Mouse (Mus musculus): ENCODE data around the gene Anapc15.
A peak's percentile ranks its signal among the peaks of the same experiment; 100 is the strongest.

Anapc15 gene

DNA sequence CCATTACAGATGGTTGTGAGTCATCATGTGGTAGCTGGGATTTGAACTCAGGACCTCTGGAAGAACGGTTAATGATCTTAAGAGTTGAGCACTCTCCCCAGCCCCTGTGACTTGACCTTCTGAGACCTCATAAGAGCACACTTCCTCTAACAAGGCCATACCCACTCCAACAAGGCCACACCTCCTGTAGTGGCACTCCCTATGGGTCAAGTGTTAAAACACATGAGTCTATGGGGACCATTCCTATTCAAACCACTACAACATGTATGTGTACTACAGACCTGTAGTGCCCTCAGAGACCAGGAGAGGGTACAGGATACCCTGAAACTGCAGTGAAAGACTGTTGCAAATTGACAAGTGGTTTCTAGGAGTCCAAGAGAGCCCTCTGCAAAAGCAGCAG lies 15.6 kb upstream of the Anapc15 start:
- DNase-seq (ENCODE audit: low spot score) = no peak

DNA sequence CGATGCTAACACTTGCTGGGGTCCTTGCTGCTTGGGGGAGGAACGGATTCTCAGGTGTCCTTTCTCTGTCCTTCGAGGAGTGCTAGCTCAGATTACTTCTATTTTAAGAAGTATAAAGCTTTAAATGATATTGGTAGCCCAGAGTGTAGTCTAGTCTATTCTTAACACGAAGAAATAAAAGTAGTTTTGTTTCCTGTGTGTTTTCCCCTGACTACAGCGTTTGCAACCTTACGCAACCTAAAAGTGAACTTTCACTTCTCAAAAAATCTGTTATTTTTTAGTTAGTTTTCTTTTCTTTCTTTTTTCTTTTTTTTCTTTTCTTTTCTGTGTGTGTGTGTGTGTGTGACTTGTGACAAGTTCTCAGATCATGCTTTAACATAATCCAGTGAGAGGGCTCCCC lies 11.8 kb upstream of the Anapc15 start:
- DNase-seq (ENCODE audit: low spot score) = no peak

DNA sequence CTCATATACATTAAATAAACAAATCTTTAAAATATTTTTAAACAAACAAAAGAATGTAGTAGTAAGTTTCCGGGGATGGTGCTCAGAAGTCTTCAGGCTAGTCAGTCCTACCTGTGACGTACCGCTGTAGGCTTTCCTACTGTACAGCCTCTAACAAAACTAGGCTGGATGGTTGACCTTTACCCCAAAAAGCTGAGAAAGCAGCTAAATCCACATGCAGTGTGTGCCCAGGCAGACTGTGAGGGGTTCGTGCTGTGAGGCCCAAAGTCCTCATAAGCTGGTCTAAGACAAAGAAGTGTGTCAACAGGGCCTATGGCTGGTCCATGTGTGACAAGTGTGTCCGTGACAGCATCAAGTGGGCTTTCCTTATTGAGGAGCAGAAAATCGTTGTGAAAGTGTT lies 10.7 kb upstream of the Anapc15 start:
- no peak for DNase-seq (ENCODE audit: low spot score)

DNA sequence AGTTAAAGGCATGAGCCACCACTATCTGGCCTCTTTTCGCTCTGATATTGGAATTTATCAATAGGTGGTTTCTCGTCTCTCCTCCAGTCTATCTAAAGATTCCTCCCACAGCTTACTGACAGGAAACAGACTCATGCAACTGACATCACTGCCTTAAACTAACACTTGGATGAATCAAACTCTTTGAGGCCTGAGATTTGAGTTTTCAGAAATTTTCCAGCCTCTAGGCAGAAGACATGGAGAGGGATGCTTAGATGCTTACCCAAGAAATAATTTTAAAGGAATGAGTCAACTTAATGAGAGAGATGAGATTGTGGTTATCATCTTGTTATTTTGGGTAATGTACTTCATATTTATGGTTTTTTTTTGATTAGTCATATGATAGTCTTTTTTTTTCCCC lies 9.7 kb upstream of the Anapc15 start:
- DNase-seq (ENCODE audit: low spot score) = no peak

DNA sequence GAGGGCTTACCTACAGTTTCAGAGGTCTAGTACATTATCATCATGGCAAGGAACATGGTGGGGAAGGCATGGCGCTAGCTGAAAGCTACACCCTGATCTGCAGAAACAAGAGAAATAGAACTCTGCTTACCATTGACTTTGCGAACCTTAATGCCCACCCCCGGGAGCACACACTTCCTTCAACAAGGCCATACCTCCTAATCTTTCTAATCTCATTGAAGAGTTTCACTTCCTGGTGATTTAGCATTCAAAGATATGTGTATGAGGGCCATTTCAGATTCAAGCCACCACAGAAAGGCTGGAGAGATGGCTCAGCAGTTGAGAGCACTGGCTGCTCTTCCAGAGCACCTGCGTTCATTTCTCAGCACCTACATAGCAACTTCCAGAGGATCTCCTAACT lies 6.4 kb upstream of the Anapc15 start, which contains the start of gene Folr2:
Gene Folr2, minus strand, starts transcription at position 101 of the 400 bp plus-strand sequence.
- no peak for DNase-seq (ENCODE audit: low spot score)

DNA sequence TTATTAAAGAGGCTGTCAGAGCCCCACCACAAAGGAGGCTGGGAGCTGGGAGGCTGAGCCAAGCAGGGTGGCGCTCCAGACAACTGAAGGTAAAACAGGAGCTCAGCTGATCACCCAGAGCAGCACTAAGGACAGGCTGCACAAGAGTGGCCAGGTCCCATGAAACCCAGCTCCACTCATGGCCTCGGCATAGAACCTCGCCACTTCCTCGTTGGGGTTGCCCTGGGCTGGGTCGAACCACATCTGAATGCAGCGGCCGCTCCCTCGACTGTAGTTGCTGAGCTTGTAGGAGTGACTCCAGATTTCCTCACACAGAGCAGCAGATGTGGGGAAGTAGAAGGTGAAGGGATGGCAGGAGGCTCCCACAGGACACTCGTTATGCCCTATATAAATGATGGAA lies 5.2 kb upstream of the Anapc15 start:
- DNase-seq (ENCODE audit: low spot score) = no peak

DNA sequence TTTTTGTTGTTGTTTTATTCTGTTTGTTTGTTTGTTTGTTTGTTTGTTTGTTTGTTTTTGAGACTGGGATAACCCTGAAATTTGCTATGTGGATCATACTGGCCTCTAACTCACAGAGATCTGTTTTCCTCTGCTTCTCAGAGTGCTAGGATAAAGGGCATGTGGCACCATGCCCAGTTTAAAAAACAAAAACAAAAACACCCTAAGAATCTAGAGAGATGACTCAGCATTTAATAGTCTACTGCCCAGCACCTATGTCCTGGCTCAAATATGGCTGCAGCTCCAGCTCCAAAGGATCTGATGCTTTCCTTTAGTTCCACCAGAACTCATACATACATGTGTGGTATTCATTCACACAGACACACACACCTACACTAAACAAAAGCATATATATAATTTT lies 2.5 kb upstream of the Anapc15 start:
- no peak for DNase-seq (ENCODE audit: low spot score)

DNA sequence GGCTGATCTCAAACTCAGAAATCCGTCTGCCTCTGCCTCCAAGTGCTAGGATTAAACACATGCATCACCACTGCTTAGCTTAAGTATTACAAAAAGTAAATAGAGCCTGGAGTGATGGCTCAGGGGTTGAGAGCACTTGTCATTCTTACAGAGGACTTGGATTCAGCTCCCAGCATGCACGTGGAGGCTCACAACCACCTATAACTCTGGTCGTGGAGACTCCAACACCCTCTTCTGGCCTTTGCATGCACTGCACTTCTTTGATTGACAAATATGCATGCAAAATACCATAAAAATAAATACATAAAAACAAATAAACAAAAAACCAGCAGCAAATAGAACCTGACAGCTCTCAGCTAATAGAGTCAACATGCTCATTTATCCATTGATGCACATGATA lies 1.2 kb upstream of the Anapc15 start:
- DNase-seq (ENCODE audit: low spot score) = no peak

DNA sequence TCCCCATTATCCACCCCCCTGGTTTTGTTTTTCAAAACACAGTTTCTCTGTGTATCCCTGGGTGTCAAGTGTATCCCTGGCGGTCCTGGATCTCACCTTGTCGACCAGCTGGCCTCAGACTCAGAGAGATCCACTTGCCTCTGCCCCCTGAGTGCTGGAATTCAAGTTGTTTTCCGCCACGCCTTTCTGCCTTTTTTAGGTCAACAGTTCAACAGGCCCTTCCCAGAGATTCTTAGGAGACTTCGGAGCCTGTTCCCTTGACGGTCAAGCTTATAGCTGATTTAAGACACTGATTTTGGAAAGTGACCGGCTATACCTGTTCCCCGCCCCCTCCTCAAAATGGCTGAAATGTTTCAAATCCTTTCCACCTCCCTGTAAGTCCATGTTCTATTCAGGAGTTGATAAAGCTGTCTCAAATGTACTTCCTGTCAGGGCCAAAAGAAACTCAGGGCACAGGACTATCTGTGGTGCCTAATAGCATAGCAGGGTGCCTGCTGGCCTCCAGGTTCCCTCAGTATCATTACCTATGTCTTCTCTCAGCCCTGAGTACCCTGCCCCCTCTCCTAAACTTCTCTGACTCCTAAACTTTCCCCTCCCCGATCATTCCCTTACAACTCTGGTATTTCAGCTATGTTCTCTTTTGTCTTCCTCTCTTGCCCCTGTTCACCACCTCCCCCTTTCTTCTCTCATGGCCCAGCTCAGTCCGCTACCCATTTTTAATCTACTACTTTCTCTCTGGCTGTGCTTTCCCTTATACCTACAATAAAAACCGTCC lies 3.2 kb downstream of the Anapc15 start:
- no peak for DNase-seq (ENCODE audit: low spot score)

DNA sequence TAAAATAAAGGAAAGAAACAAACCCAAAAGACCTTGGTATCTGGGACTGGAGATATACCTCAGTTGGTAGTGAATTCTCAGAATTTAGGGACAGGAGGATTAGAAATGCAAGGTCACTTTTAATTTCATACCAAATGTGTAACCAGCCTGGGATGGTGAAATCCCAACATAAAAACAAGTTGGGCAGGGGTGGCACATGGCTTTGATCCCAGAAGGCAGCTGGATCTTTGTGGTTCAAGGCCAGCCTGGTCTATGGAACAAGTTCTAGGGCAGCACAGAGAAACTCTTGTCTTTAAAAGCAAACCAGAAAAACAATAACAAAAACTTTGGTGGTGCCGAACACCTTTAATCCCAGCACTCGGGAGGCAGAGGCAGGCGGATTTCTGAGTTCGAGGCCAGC lies 4.0 kb downstream of the Anapc15 start:
- no peak for DNase-seq (ENCODE audit: low spot score)

DNA sequence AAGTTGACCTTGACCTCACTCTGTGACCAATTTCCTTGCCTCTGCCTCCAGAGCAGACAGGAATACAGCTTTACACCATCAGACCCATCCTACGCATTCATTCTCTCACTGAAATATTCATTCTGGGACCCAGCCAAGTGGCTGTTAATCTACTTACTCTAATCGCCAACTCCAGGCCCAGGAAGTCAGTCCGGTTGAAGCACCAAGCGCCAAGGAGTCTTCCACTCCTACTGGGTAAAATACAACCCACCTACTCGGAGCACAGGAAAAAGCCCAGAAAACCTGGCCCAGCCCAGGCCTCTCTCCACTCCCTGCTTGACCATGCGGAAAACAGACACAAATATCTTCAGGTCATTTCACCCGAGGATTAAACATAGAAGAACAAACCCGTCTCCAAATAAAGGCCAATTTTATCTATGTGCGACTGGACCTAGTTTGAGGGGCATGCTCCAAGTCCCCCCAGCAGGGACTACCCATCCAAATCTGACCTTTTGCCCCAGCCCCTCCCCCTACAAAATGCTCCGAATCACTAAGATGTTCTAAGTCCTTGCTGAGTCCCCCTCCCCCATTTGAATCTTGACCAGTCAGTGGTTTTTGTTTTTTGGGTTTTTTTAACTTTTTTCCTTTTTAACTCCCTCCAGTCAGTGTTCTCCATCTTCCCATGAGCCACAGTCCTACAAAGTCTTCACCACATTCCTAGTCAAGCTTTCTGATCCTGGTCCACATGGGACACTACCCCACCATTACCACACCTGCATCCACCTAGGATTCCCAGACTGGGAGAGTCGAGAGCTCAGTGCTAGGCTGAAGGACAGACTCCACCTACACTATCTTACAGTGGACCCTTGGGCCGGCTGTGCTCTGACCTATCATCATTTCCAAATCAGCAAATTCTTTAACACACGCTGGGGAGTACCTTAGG lies 5.0 kb downstream of the Anapc15 start:
- peak; percentile 43 for DNase-seq (ENCODE audit: low spot score)

DNA sequence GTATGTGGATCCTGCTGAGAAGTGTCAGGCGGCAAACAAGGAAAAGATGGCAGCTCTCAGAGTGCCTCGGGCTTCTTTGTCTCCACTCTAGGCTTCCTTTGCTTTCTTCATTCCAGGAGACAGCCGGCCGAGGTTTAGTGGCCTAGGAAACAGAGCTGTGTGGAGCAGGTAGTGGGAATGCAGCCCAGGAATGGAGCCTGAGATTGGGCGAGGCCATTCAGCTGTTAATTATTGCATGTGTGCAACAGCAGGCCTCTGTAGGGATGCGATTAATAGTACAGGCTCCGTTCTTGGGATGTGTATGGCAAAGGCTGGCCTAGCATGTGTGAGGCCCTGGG lies 5.6 kb downstream of the Anapc15 start:
- no peak for DNase-seq (ENCODE audit: low spot score)

DNA sequence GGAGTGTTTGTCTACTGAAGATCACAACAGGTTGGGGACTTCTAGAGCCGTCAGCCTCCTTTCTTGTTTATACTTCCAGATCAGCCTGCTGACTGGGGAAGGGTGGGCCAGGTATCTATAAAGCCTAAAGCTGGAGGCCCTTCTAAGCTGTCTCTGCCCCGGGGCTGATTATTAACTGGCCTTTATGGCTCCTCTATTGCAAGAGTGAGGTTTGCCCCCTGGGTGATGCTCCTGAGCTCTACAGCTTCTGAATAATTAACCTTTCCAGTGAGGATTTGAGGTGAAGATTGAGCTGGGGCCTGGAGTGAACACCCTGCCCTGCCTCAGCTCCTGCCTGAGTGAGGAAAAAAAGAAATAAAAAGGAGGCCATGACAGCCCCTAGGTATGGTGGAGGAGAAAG lies 7.1 kb downstream of the Anapc15 start, which contains the start of gene Folr1:
Gene Folr1, minus strand, starts transcription at position 160 of the 400 bp plus-strand sequence.
- peak; percentile 88 for DNase-seq (ENCODE audit: low spot score)

DNA sequence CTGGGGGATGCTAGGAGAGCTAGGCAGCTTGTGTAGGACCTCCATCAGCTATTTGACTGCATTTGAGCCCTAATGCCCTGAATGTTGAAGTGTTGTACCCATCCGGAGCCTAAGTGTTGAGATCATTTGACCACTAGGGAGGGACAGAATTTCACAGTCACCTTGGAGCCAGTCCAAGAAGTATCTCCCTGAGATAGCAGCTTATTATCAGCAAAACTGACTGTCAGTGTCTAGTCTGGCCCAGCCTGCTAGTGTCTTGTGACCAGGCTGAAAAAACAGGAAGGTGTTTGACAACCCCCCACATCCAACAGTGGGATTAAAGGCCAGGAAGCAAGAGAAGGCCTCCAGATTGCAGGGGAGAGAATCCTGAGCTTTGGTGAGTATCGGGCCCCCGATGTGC lies 7.8 kb downstream of the Anapc15 start:
- DNase-seq (ENCODE audit: low spot score) = peak; percentile 84

DNA sequence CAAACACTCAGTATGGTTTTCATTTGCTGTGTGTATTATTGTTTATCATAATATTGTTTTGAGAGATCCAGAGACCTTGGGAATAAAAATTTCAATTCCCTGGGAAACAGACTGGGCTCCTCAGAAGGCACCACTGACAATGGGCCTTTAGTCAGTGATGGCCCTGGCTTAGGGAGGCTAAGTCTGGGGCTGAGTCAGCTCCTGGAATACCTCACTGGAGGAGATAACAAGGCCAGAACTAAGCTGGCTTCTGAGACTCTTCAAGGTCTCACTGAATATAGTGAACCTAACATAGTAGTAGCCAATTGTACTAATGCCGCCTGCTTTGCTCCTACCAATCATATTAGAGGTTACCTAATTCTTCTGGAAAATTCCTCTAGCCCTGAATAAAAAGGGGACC lies 12.5 kb downstream of the Anapc15 start:
- DNase-seq (ENCODE audit: low spot score) = no peak

DNA sequence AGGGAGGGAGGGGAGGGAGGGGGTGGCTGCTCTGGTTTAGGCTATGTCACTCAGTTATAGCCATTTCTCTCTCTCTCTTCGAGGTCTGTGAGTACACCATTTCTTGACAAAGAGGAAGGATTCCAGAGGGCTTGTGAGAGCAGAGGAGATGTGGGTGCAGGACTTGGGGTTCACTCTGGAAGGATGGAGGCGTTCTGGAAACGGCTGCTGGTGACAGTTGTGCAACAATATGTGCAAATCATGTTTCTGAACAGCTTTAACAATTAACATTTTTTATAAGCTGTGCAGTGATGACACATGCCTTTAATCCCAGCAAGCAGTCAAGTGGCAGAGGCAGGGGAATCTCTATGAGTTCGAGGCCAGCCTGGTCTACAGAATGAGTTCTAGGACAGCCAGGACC lies 17.3 kb downstream of the Anapc15 start:
- no peak for DNase-seq (ENCODE audit: low spot score)

DNA sequence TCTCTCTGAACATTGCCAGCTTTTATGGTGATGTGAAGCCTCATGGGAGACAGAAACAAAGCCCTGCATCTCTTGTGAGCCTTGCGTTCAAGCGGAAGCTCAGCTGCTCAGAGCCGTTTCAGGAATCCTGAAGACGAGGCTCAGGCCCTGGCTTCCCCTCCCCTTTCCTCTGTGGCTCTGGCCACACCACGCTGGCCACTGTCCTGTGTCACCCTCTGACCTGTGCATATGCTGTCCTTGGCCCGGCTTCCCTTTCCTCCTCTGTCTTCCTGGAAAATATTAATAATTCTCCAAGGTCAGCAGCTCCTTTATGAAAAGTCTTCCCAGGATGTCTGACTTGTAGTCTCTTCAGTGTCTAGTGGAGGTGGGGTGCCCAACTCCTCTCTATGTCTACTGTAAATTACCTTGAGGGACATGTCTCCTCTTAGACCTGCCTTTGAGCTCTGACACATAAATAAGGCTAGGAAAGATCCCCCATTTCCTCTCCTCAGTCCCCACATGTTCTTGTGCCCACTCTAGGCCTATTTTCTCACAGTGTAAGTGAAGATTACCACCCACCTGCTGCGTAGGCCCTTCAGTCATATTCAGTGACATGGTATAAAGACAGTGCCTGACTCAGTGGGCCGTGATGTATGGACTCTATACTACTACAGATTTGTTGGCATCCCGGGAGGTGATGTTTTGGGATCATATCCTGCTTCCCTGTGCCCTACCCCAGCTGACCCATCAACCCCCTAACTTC lies 19.1 kb downstream of the Anapc15 start:
- no peak for DNase-seq (ENCODE audit: low spot score)

DNA sequence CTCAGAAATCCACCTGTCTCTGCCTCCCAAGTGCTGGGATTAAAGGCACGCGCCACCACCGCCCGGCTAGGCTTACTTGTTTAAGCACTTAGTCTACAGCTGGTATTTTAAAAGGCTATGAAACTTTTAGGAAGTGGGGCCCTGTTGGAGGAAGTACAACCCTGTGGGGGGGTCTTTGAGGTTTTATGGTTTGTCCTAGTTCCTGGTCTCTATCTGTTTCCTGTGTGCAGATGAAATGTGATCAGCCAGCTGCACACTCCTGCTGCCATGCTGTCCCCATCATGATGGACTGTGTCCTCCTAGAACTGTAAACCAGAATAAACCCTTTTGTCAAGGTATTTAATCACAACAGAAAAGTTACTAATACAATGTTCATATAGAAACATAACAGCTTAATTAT lies 20.6 kb downstream of the Anapc15 start:
- DNase-seq (ENCODE audit: low spot score) = no peak

DNA sequence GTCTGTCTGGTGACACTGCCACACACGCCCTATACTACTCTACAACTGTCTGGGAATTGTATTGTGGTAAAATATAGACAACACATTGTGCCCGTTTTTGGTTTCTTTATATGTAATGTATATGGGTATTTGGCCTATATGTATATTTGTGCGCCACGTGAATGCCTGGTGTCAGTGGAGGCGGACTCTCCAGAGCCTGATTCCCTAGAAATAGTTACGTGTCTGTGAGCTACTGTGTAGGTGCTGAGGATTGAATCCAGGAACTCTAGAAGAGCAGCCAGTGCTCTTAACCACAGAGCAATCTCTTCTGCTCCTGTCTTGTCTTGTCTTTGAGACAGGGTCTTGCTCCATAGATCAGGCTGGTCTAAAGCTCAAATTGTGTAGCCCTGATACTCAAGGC lies 22.8 kb downstream of the Anapc15 start:
- DNase-seq (ENCODE audit: low spot score) = no peak

DNA sequence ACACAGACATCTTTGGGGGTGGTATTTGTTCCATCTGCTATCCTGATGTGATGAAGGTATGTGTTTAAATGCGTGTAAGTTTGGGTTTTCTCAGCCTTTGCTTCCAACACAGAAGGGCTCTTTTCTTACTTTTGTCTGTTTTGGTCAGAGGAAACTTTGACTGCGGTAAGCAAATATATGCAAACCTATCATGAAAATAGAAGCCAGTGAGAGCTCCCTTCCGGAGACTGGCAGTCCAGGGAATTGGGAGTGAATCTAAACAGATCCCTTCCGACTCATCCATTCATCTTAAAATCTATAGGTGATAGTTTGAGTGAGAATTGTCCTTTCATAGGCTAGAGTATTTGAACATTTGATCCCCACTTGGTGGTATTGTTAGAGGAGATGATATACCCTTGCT lies 24.9 kb downstream of the Anapc15 start:
- DNase-seq (ENCODE audit: low spot score) = no peak

DNA sequence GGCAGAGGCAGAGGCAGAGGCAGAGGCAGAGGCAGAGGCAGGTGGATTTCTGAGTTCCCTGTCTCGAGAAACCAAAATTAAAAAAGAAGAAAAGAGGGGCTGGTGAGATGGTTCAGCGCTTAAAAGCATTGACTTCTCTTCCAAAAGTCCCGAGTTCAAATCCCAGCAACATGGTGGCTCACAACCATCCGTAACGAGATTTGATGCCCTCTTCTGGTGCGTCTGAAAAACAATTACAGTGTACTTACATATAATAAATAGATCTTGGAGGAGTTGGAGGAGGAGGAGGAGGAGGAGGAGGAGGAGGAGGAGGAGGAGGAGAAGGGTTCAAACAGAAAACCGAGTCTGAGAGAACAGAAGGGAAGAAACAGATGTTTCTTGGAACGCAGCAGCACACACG lies 32.2 kb downstream of the Anapc15 start:
- DNase-seq (ENCODE audit: low spot score) = no peak
